In genomic region chr2:36136300-36136941, GRCm38 (mm10) we compare ENCODE assay signal across 7 mouse cellular contexts. TPM values are rescaled to one million over a fixed set of nuclear protein-coding genes. Genes with fewer than 3 reads are reported as not detected.
DNase-seq lines count a peak whose midpoint lies in the region; ATAC-seq lines count a peak whose summit lies in the region.

Gene Mrrf, plus strand, starts transcription at chr2:36136389.
Gene Rbm18, minus strand, starts transcription at chr2:36136773.

- ATAC-seq in embryonic facial prominence, embryonic 12.5 days (ENCODE audit: insufficient number of reproducible peaks, insufficient read depth, low FRiP score, low TSS enrichment): peak; percentile 89
- ATAC-seq in limb, embryonic 11.5 days (ENCODE audit: insufficient number of reproducible peaks, low FRiP score, low TSS enrichment, low read depth): peak; percentile 97
- ATAC-seq in midbrain, embryonic 14.5 days (ENCODE audit: low FRiP score, low TSS enrichment): peak; percentile 98

- H3K27ac ChIP-seq in embryonic facial prominence, embryonic 12.5 days: peak within 1 kb of the TSS; percentile 75
- peak within 1 kb of the TSS; percentile 51; the same call in 1 of the 2 replicates for H3K27ac ChIP-seq in limb, embryonic 11.5 days (replicated peaks; ENCODE audit: low read depth, low read length)
- H3K27ac ChIP-seq in midbrain, embryonic 14.5 days (replicated peaks; ENCODE audit: low read depth, low read length): peak within 1 kb of the TSS; percentile 81

- WGBS in embryonic facial prominence, embryonic 12.5 days: under 1% methylated on average over 50 of the region's 50 CpGs
- under 1% methylated on average over 50 of the region's 50 CpGs for WGBS in limb, embryonic 11.5 days
- WGBS in midbrain, embryonic 14.5 days: under 1% methylated on average over 50 of the region's 50 CpGs

- H3K4me3 ChIP-seq in embryonic facial prominence, embryonic 12.5 days: peak within 1 kb of the TSS; percentile 68
- H3K4me3 ChIP-seq in limb, embryonic 11.5 days (ENCODE audit: low read depth, low read length): peak within 1 kb of the TSS; percentile 79
- peak within 1 kb of the TSS; percentile 55 for H3K4me3 ChIP-seq in midbrain, embryonic 14.5 days (replicated peaks; ENCODE audit: low read depth, low read length)

- peaks cover 25% of the 10 kb centered on the region for H3K36me3 ChIP-seq in embryonic facial prominence, embryonic 12.5 days
- peaks cover 6% of the 10 kb centered on the region for H3K36me3 ChIP-seq in limb, embryonic 11.5 days (ENCODE audit: control insufficient read depth, insufficient read depth, low read length)
- peaks cover 29% of the 10 kb centered on the region for H3K36me3 ChIP-seq in midbrain, embryonic 14.5 days (ENCODE audit: control insufficient read depth, insufficient read depth, low read length)

- H3K9ac ChIP-seq in embryonic facial prominence, embryonic 12.5 days: peak within 1 kb of the TSS; percentile 71
- peak within 1 kb of the TSS; percentile 83 for H3K9ac ChIP-seq in limb, embryonic 11.5 days (ENCODE audit: low read length)
- peak within 1 kb of the TSS; percentile 78 for H3K9ac ChIP-seq in midbrain, embryonic 14.5 days (replicated peaks; ENCODE audit: low read length)

- H3K4me1 ChIP-seq in embryonic facial prominence, embryonic 12.5 days: peaks cover 16% of the 10 kb centered on the region
- H3K4me1 ChIP-seq in limb, embryonic 11.5 days (ENCODE audit: control insufficient read depth, insufficient read depth, low read length): peaks cover 4% of the 10 kb centered on the region
- peaks cover 14% of the 10 kb centered on the region for H3K4me1 ChIP-seq in midbrain, embryonic 14.5 days (ENCODE audit: control insufficient read depth, insufficient read depth, low read length)

- peak; percentile 91 for DNase-seq in adrenal gland, postnatal 25 days
- DNase-seq in heart, adult 11 months: peak; percentile 99
- peak; percentile 98 for DNase-seq in kidney, adult 18-20 months
- DNase-seq in limb, embryonic 11.5 days (ENCODE audit: low spot score): peak; percentile 95
- peak; percentile 94 for DNase-seq in midbrain, embryonic 14.5 days
- DNase-seq in spleen, adult 18-20 months: peak; percentile 81 to 93

- H3K9me3 ChIP-seq in embryonic facial prominence, embryonic 12.5 days: no peaks in the 10 kb centered on the region
- H3K9me3 ChIP-seq in limb, embryonic 11.5 days (ENCODE audit: control insufficient read depth, low read length): no peaks in the 10 kb centered on the region
- H3K9me3 ChIP-seq in midbrain, embryonic 14.5 days (ENCODE audit: control insufficient read depth, low read length): no peaks in the 10 kb centered on the region

- no peaks in the 10 kb centered on the region for H3K27me3 ChIP-seq in embryonic facial prominence, embryonic 12.5 days
- no peaks in the 10 kb centered on the region for H3K27me3 ChIP-seq in limb, embryonic 11.5 days (ENCODE audit: control insufficient read depth, insufficient read depth, low read length)
- H3K27me3 ChIP-seq in midbrain, embryonic 14.5 days (ENCODE audit: control insufficient read depth, insufficient read depth, low read length): no peaks in the 10 kb centered on the region

- peak within 1 kb of the TSS; percentile 67 for H3K4me2 ChIP-seq in embryonic facial prominence, embryonic 12.5 days (replicated peaks)
- peak within 1 kb of the TSS; percentile 71 for H3K4me2 ChIP-seq in limb, embryonic 11.5 days (ENCODE audit: low read depth, severe bottlenecking)
- peak within 1 kb of the TSS; percentile 83 for H3K4me2 ChIP-seq in midbrain, embryonic 14.5 days (ENCODE audit: low read length)

RNA-seq across cellular contexts. Expression of gene Mrrf, which starts in this region (rescaled TPM):
- 24.6 and 24.8 TPM in 2 replicates for total RNA-seq in adrenal gland, postnatal 25 days (2021)
- 24.5 and 29.1 TPM in 2 replicates for polyA plus RNA-seq in embryonic facial prominence, embryonic 12.5 days (2016; fragmentation: Nextera tagmentation; extraction: Ambion mirVana)
- 26.5 and 31.1 TPM in 2 replicates for polyA plus RNA-seq in limb, embryonic 11.5 days (2014; fragmentation: Nextera tagmentation; extraction: Ambion mirVana)
- polyA plus RNA-seq in midbrain, embryonic 14.5 days (2014; fragmentation: Nextera tagmentation; extraction: Ambion mirVana): 30.6 and 33.6 TPM in 2 replicates

RNA-seq across cellular contexts. Expression of gene Rbm18, which starts in this region (rescaled TPM):
- total RNA-seq in adrenal gland, postnatal 25 days (2021): 27.0 and 28.5 TPM in 2 replicates
- 96.2 and 96.3 TPM in 2 replicates for polyA plus RNA-seq in embryonic facial prominence, embryonic 12.5 days (2016; fragmentation: Nextera tagmentation; extraction: Ambion mirVana)
- polyA plus RNA-seq in limb, embryonic 11.5 days (2014; fragmentation: Nextera tagmentation; extraction: Ambion mirVana): 88.5 and 92.6 TPM in 2 replicates
- polyA plus RNA-seq in midbrain, embryonic 14.5 days (2014; fragmentation: Nextera tagmentation; extraction: Ambion mirVana): 151 and 172 TPM in 2 replicates

Comparison
In these comparisons a context has a peak if more than half of its experiments do, and no peak if none do; other contexts are left out.
1. Peak in every context shown above with its lines: DNase-seq, ATAC-seq, H3K4me3 ChIP-seq and H3K27ac ChIP-seq.